Mouse (Mus musculus): Measurements from ENCODE around the gene Dydc2. TPM values are rescaled to one million over a fixed set of nuclear protein-coding genes. Genes with fewer than 3 reads are reported as not detected.

Gene Dydc2
- total RNA-seq (2014; rRNA removed) (0.62 and 1.5 TPM in 2 replicates), polyA plus RNA-seq (2015; fragmentation: Nextera tagmentation; extraction: Ambion mirVana) (0.65 and 1.2 TPM in 2 replicates)

- no peaks in the 10 kb centered on the region for H3K36me3 ChIP-seq (ENCODE audit: insufficient read depth)
Observed at GRCm38 (mm10) chr14:41069108-41069507, at the start of gene Dydc2. Gene Dydc2, minus strand, starts transcription at chr14:41069208.

GRCm38 (mm10) chr14:41116271-41116670 lies 47.3 kb upstream of the Dydc2 start:
- ATAC-seq (no peak), DNase-seq (no peak)
- H3K9me3 ChIP-seq (ENCODE audit: low read length), result no peaks in the 10 kb centered on the region
- H3K9ac ChIP-seq, result no peak overlapping the region
- no peak for TF ChIP-seq CTCF (IDR thresholded peaks at IDR 0.05; ENCODE audit: low read depth)
- H3K36me3 ChIP-seq (ENCODE audit: insufficient read depth), result no peaks in the 10 kb centered on the region
- no peaks in the 10 kb centered on the region for H3K4me1 ChIP-seq (ENCODE audit: insufficient read depth)
- no peaks in the 10 kb centered on the region for H3K27me3 ChIP-seq (ENCODE audit: insufficient read depth, low read length)
- WGBS, result 93% methylated on average over 3 of the region's 3 CpGs
- H3K4me2 ChIP-seq (ENCODE audit: low read depth), result no peak overlapping the region
- no peak overlapping the region for H3K4me3 ChIP-seq (ENCODE audit: low read depth, low read length)
- no peak overlapping the region for H3K27ac ChIP-seq (ENCODE audit: low read depth, low read length)

More at GRCm38 (mm10) chr14:41069108-41069507, at the start of gene Dydc2:
- ATAC-seq (no peak), DNase-seq (no peak)
- H3K4me3 ChIP-seq (ENCODE audit: low read depth, low read length), result no peak within 1 kb of the TSS
- H3K9ac ChIP-seq, result no peak within 1 kb of the TSS
- TF ChIP-seq CTCF (IDR thresholded peaks at IDR 0.05; ENCODE audit: low read depth), result no peak
- H3K9me3 ChIP-seq (ENCODE audit: low read length), result no peaks in the 10 kb centered on the region
- no peaks in the 10 kb centered on the region for H3K27me3 ChIP-seq (ENCODE audit: insufficient read depth, low read length)
- H3K4me1 ChIP-seq (ENCODE audit: insufficient read depth), result 0 out of 2 replicates have a peak, but pooled peaks cover 5% of the 10 kb centered on the region
- no peak within 1 kb of the TSS for H3K4me2 ChIP-seq (ENCODE audit: low read depth)
- H3K27ac ChIP-seq (ENCODE audit: low read depth, low read length), result no peak within 1 kb of the TSS

- Histone ChIP-seq H3K36me3 (ENCODE audit: insufficient read depth) (no peaks in the 10 kb centered on the region), H3K27me3 (ENCODE audit: insufficient read depth, low read length) (no peaks in the 10 kb centered on the region), H3K4me1 (ENCODE audit: insufficient read depth) (no peaks in the 10 kb centered on the region), H3K27ac (ENCODE audit: low read depth, low read length) (no peak overlapping the region), H3K4me2 (ENCODE audit: low read depth) (no peak overlapping the region), H3K9me3 (ENCODE audit: low read length) (no peaks in the 10 kb centered on the region), H3K4me3 (ENCODE audit: low read depth, low read length) (no peak overlapping the region), H3K9ac (no peak overlapping the region)
- no peak for TF ChIP-seq CTCF (IDR thresholded peaks at IDR 0.05; ENCODE audit: low read depth)
- no peak for DNase-seq
- WGBS, result 79% methylated on average over 4 of the region's 4 CpGs
- ATAC-seq, result no peak
Observed at GRCm38 (mm10) chr14:41112944-41113343, 43.9 kb upstream of the Dydc2 start.

GRCm38 (mm10) chr14:41111031-41111668 lies 42.1 kb upstream of the Dydc2 start:
- no peak overlapping the region for H3K4me3 ChIP-seq (ENCODE audit: low read depth, low read length)
- no peak for DNase-seq
- H3K4me2 ChIP-seq (ENCODE audit: low read depth), result no peak overlapping the region
- H3K36me3 ChIP-seq (ENCODE audit: insufficient read depth), result no peaks in the 10 kb centered on the region
- no peak for TF ChIP-seq CTCF (IDR thresholded peaks at IDR 0.05; ENCODE audit: low read depth)
- ATAC-seq, result no peak
- H3K9me3 ChIP-seq (ENCODE audit: low read length), result no peaks in the 10 kb centered on the region
- H3K4me1 ChIP-seq (ENCODE audit: insufficient read depth), result no peaks in the 10 kb centered on the region
- H3K27me3 ChIP-seq (ENCODE audit: insufficient read depth, low read length), result no peaks in the 10 kb centered on the region
- H3K9ac ChIP-seq, result no peak overlapping the region
- no peak overlapping the region for H3K27ac ChIP-seq (ENCODE audit: low read depth, low read length)
- WGBS, result 85% methylated on average over 7 of the region's 7 CpGs

GRCm38 (mm10) chr14:41104853-41105444 lies 35.9 kb upstream of the Dydc2 start, which contains the start of gene Mat1a:
Gene Mat1a, plus strand, starts transcription at chr14:41105035.
- H3K27ac ChIP-seq (ENCODE audit: low read depth, low read length), result no peak within 1 kb of the TSS
- ATAC-seq (no peak), DNase-seq (no peak)
- H3K27me3 ChIP-seq (ENCODE audit: insufficient read depth, low read length), result no peaks in the 10 kb centered on the region
- H3K4me3 ChIP-seq (ENCODE audit: low read depth, low read length), result no peak within 1 kb of the TSS
- no peak within 1 kb of the TSS for H3K4me2 ChIP-seq (ENCODE audit: low read depth)
- no peaks in the 10 kb centered on the region for H3K36me3 ChIP-seq (ENCODE audit: insufficient read depth)
- TF ChIP-seq CTCF (IDR thresholded peaks at IDR 0.05; ENCODE audit: low read depth), result no peak
- H3K9me3 ChIP-seq (ENCODE audit: low read length), result no peaks in the 10 kb centered on the region
- H3K4me1 ChIP-seq (ENCODE audit: insufficient read depth), result no peaks in the 10 kb centered on the region
- H3K9ac ChIP-seq, result no peak within 1 kb of the TSS
- 81% methylated on average over 10 of the region's 10 CpGs for WGBS

GRCm38 (mm10) chr14:41102269-41102668 lies 33.3 kb upstream of the Dydc2 start:
- H3K27ac ChIP-seq (ENCODE audit: low read depth, low read length), result no peak overlapping the region
- no peaks in the 10 kb centered on the region for H3K9me3 ChIP-seq (ENCODE audit: low read length)
- H3K4me3 ChIP-seq (ENCODE audit: low read depth, low read length), result no peak overlapping the region
- 86% methylated on average over 2 of the region's 2 CpGs for WGBS
- no peak for DNase-seq
- H3K4me2 ChIP-seq (ENCODE audit: low read depth), result no peak overlapping the region
- no peak overlapping the region for H3K9ac ChIP-seq
- ATAC-seq, result no peak
- H3K27me3 ChIP-seq (ENCODE audit: insufficient read depth, low read length), result no peaks in the 10 kb centered on the region
- no peak for TF ChIP-seq CTCF (IDR thresholded peaks at IDR 0.05; ENCODE audit: low read depth)
- H3K36me3 ChIP-seq (ENCODE audit: insufficient read depth), result no peaks in the 10 kb centered on the region
- H3K4me1 ChIP-seq (ENCODE audit: insufficient read depth), result no peaks in the 10 kb centered on the region

GRCm38 (mm10) chr14:41101242-41101641 lies 32.2 kb upstream of the Dydc2 start:
- Histone ChIP-seq H3K4me1 (ENCODE audit: insufficient read depth) (no peaks in the 10 kb centered on the region), H3K4me3 (ENCODE audit: low read depth, low read length) (no peak overlapping the region), H3K4me2 (ENCODE audit: low read depth) (no peak overlapping the region), H3K36me3 (ENCODE audit: insufficient read depth) (no peaks in the 10 kb centered on the region), H3K9ac (no peak overlapping the region), H3K27ac (ENCODE audit: low read depth, low read length) (no peak overlapping the region), H3K27me3 (ENCODE audit: insufficient read depth, low read length) (no peaks in the 10 kb centered on the region), H3K9me3 (ENCODE audit: low read length) (no peaks in the 10 kb centered on the region)
- WGBS, result 84% methylated on average over 5 of the region's 5 CpGs
- DNase-seq, result no peak
- TF ChIP-seq CTCF (IDR thresholded peaks at IDR 0.05; ENCODE audit: low read depth), result no peak
- no peak for ATAC-seq
